10 mouse cellular contexts compared by ENCODE assay signal in the genomic region with DNA sequence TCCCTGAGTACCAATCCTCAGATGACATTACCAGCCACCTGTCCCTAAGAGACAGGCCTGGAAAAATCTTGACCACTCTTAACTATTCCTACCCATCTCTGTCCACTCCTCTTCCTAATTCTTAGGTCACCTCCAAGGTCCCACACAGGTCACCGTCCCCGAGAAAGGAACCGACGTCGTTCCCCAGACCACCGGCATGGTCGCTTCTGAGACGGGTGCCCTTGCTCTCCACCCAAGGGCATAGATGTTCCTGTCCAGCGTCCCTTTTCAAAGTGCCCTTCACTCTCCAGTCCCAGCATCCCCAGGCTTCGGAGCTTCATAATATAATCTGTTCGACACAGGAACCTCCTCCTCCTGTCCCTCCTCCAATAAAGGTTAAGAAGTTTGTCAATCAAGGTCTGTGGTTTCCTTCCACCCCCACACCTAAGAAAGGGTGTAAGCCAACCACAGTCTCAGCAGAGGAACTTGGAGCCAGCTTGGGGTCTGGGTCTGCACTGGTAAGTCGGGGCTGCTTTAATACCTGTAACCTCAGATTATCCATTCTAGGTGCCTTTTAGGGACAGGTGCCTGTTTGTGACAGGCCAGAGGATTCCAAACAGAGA. TPM values are rescaled to one million over a fixed set of nuclear protein-coding genes. Genes with fewer than 3 reads are reported as not detected.
A peak's percentile ranks its signal among the peaks of the same experiment; 100 is the strongest.
DNase-seq lines count a peak whose midpoint lies in the region; ATAC-seq lines count a peak whose summit lies in the region.
"Had no signal": no experiment of that assay in that cellular context is flagged by ENCODE, and none has a peak within 500 bp of the region (broad histone marks: within the 10 kb centered on the region; RNA-seq: fewer than 3 reads in every experiment).

Gene Igflr1 (plus strand): TSS at position 458 of the 602 bp plus-strand sequence.

- H3K9me3 ChIP-seq in megakaryocyte, embryonic 14.5 days, result no peaks in the 10 kb centered on the region
- H3K9me3 ChIP-seq in hindbrain, embryonic 16.5 days (ENCODE audit: control insufficient read depth, low read length), result no peaks in the 10 kb centered on the region
- no peaks in the 10 kb centered on the region for H3K9me3 ChIP-seq in neural tube, embryonic 12.5 days

- H3K27me3 ChIP-seq in megakaryocyte, embryonic 14.5 days (replicated peaks), result no peaks in the 10 kb centered on the region
- H3K27me3 ChIP-seq in hindbrain, embryonic 16.5 days (replicated peaks; ENCODE audit: control insufficient read depth, insufficient read depth, low read length), result no peaks in the 10 kb centered on the region
- no peaks in the 10 kb centered on the region for H3K27me3 ChIP-seq in neural tube, embryonic 12.5 days (replicated peaks)

- 94% methylated on average over 12 of the region's 12 CpGs for WGBS in hindbrain, embryonic 16.5 days
- 97% methylated on average over 12 of the region's 12 CpGs for WGBS in neural tube, embryonic 12.5 days

- no peak within 1 kb of the TSS; the same call in 1 of the 2 replicates for H3K27ac ChIP-seq in hindbrain, embryonic 16.5 days (ENCODE audit: low read depth, low read length)
- H3K27ac ChIP-seq in neural tube, embryonic 12.5 days, result no peak within 1 kb of the TSS

- intact Hi-C loops in left cerebral cortex, postnatal 36 days (cut with DNase I), result no loop called here

- H3K4me1 ChIP-seq in megakaryocyte, embryonic 14.5 days, result peaks cover 54% of the 10 kb centered on the region
- peaks cover 11% of the 10 kb centered on the region for H3K4me1 ChIP-seq in hindbrain, embryonic 16.5 days (ENCODE audit: control insufficient read depth, insufficient read depth, low read depth, low read length)
- H3K4me1 ChIP-seq in neural tube, embryonic 12.5 days, result peaks cover 17% of the 10 kb centered on the region

- H3K9ac ChIP-seq in hindbrain, embryonic 16.5 days (ENCODE audit: low read depth, low read length), result no peak within 1 kb of the TSS
- H3K9ac ChIP-seq in neural tube, embryonic 12.5 days, result no peak within 1 kb of the TSS

- peak; percentile 56 for DNase-seq in cerebellum, adult 9-11 months
- DNase-seq in left cerebral cortex, postnatal 36 days (ENCODE audit: low spot score in 2 of 2), result no peak
- no peak for DNase-seq in lung, postnatal 10 days
- DNase-seq: adrenal gland, adult 2 months; heart, adult 2 months had no signal

- peaks cover 73% of the 10 kb centered on the region for H3K36me3 ChIP-seq in megakaryocyte, embryonic 14.5 days (replicated peaks; ENCODE audit: low read length)
- H3K36me3 ChIP-seq in hindbrain, embryonic 16.5 days (ENCODE audit: control insufficient read depth, insufficient read depth, low read length), result peaks cover 29% of the 10 kb centered on the region
- H3K36me3 ChIP-seq in neural tube, embryonic 12.5 days, result peaks cover 47% of the 10 kb centered on the region

- H3K4me3 ChIP-seq in megakaryocyte, embryonic 14.5 days (replicated peaks), result peak within 1 kb of the TSS; percentile 99
- peak within 1 kb of the TSS; percentile 82; the same call in 1 of the 2 replicates for H3K4me3 ChIP-seq in hindbrain, embryonic 16.5 days (ENCODE audit: low read length)
- no peak within 1 kb of the TSS for H3K4me3 ChIP-seq in neural tube, embryonic 12.5 days

- ATAC-seq in cerebellum, adult (ENCODE audit: insufficient number of reproducible peaks, low FRiP score, low TSS enrichment), result no peak
- ATAC-seq in megakaryocyte, adult 5-6 weeks (ENCODE audit: poor library complexity, severe bottlenecking), result no peak
- ATAC-seq in hindbrain, embryonic 16.5 days, result no peak
- no peak for ATAC-seq in neural tube, embryonic 12.5 days (ENCODE audit: low FRiP score, low read depth)

- no peak within 1 kb of the TSS for H3K4me2 ChIP-seq in hindbrain, embryonic 16.5 days (ENCODE audit: low read length)
- peak within 1 kb of the TSS; percentile 81; the same call in 1 of the 2 replicates for H3K4me2 ChIP-seq in neural tube, embryonic 12.5 days (replicated peaks)

RNA-seq across cellular contexts. Expression of gene Igflr1, which starts in this region (rescaled TPM):
- polyA plus RNA-seq in megakaryocyte, embryonic 14.5 days (2012; ENCODE audit: insufficient read depth, low replicate concordance), result 4.3 and 15.3 TPM in 2 replicates
- total RNA-seq in megakaryocyte, adult 5-6 weeks (2015), result 4.6 and 8.0 TPM in 2 replicates
- not detected in 2 replicates for total RNA-seq in megakaryocyte, adult 5-6 weeks (2017)
- 4.0 and 6.8 TPM in 2 replicates for polyA plus RNA-seq in hindbrain, embryonic 16.5 days (2015; fragmentation: Nextera tagmentation; extraction: Ambion mirVana)
- 4.1 and 5.7 TPM in 2 replicates for polyA plus RNA-seq in neural tube, embryonic 12.5 days (2016; fragmentation: Nextera tagmentation; extraction: Ambion mirVana)
- 1 to 10 TPM; 1.8 to 4.5 TPM for total RNA-seq in left cerebral cortex, postnatal 36 days (2021)
